ENCODE assay signal across 12 mouse cellular contexts in the genomic region with DNA sequence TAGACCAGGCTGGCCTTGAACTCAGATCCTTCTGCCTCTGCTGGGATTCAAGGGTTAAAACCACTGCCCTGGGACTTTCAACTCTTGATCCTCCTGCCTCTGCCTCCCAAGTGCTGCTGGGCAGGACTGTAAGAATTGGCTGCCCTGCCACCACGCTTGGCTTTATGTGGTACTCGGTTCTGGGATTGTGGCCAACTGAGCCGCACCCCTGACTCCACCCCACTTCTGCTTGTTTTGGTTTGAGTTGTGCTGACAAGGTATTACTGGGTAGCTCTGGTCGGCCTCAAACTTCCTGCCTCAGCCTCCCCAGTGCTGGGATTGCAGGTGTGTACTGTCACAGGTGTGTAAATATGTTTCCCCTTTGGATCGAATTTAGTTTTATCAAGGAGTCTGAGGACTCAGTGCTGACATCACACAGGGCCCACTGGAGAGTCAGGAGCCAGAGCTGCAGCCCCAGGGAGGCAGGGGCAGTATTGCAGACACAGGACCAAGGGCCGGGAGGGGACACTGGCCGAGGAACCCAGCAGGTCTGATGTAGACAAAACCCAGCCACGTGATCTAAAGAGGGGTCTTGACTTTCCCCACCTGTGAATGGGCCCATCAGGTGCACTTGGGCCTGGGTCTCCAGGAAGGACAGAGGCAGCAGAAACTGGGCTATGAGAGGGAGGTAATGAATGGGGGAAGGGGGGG. TPM values are rescaled to one million over a fixed set of nuclear protein-coding genes. Genes with fewer than 3 reads are reported as not detected.
DNase-seq lines count a peak whose midpoint lies in the region; ATAC-seq lines count a peak whose summit lies in the region.
"Had no signal": no experiment of that assay in that cellular context is flagged by ENCODE, and none has a peak within 500 bp of the region (broad histone marks: within the 10 kb centered on the region; RNA-seq: fewer than 3 reads in every experiment).

No protein-coding gene starts in this region.

- no peak for ATAC-seq in kidney, embryonic 16.5 days (ENCODE audit: low FRiP score, low TSS enrichment)
- 0 out of 2 replicates have a peak, but pooled peaks have one; percentile 42 for ATAC-seq in common myeloid progenitor, adult 5-6 weeks (replicated peaks; ENCODE audit: low read depth, poor library complexity, severe bottlenecking)

- H3K9me3 ChIP-seq in kidney, embryonic 16.5 days (ENCODE audit: low read length), result no peaks in the 10 kb centered on the region

- no peak overlapping the region for H3K27ac ChIP-seq in kidney, embryonic 16.5 days (ENCODE audit: low read length)

- 59% methylated on average over 8 of the region's 8 CpGs for WGBS in kidney, embryonic 16.5 days

- peaks cover 12% of the 10 kb centered on the region for H3K4me1 ChIP-seq in kidney, embryonic 16.5 days (ENCODE audit: insufficient read depth, low read length)

- H3K4me2 ChIP-seq in kidney, embryonic 16.5 days (replicated peaks; ENCODE audit: low read depth, low read length), result no peak overlapping the region

- peak; percentile 45 for DNase-seq in adrenal gland, postnatal 10 days
- no peak for DNase-seq in adrenal gland, postnatal 4 days (ENCODE audit: low spot score in 2 of 2)
- DNase-seq in kidney, adult 11 months, result peak; percentile 15
- peak; percentile 73 for DNase-seq in 3T3-L1 (ENCODE audit: low read depth, low spot score)
- no peak for DNase-seq in ovary, postnatal 10 days (ENCODE audit: low spot score)
- no peak for DNase-seq in gastrocnemius, adult 18-20 months (ENCODE audit: low spot score)
- DNase-seq: thymus, adult 18-20 months had no signal

- H3K27me3 ChIP-seq in kidney, embryonic 16.5 days (ENCODE audit: insufficient read depth, low read length), result no peaks in the 10 kb centered on the region

- H3K4me3 ChIP-seq in kidney, embryonic 16.5 days (ENCODE audit: low read length), result no peak overlapping the region
- H3K4me3 ChIP-seq: hindbrain, embryonic 10.5 days had no signal

- H3K36me3 ChIP-seq in kidney, embryonic 16.5 days (ENCODE audit: insufficient read depth, low read length), result no peaks in the 10 kb centered on the region
- H3K36me3 ChIP-seq: hindbrain, embryonic 10.5 days had no signal

- no peak overlapping the region for H3K9ac ChIP-seq in kidney, embryonic 16.5 days (replicated peaks; ENCODE audit: low read length)

RNA-seq across cellular contexts. Expression of a gene that starts 30.9 kb away (rescaled TPM):
- 1 to 10 TPM in 1 of 2 experiments, under 1 TPM in 1; 0.27 to 1.1 TPM for total RNA-seq in adrenal gland, postnatal 10 days (2021)
- total RNA-seq in adrenal gland, postnatal 4 days (2021), result 1 to 10 TPM; 1.2 to 1.3 TPM
- not detected in 2 replicates for polyA plus RNA-seq in kidney, embryonic 16.5 days (2015; fragmentation: Nextera tagmentation; extraction: Ambion mirVana)
- total RNA-seq in common myeloid progenitor, adult 5-6 weeks (2017), result not detected in 2 replicates
- under 1 TPM; 0.21 TPM for total RNA-seq in gastrocnemius, adult 18-20 months (2021)
- polyA plus RNA-seq: C2C12; liver, embryonic 16.5 days had no signal

RNA-seq across cellular contexts. Expression of a gene that starts 53.9 kb away (rescaled TPM):
- total RNA-seq in adrenal gland, postnatal 10 days (2021), result 10 to 100 TPM; 33.0 to 37.6 TPM
- 10 to 100 TPM; 35.7 to 41.1 TPM for total RNA-seq in adrenal gland, postnatal 4 days (2021)
- 48.5 and 50.8 TPM in 2 replicates for polyA plus RNA-seq in kidney, embryonic 16.5 days (2015; fragmentation: Nextera tagmentation; extraction: Ambion mirVana)
- total RNA-seq in common myeloid progenitor, adult 5-6 weeks (2017), result 19.2 and 24.3 TPM in 2 replicates
- total RNA-seq in gastrocnemius, adult 18-20 months (2021), result 10 to 100 TPM; 10.8 to 15.3 TPM

Comparison
In these comparisons a context has a peak if more than half of its experiments do, and no peak if none do; other contexts are left out.
1. DNase-seq: peak in adrenal gland, postnatal 10 days (single experiment), kidney, adult 11 months (single experiment) and 3T3-L1 (single experiment); none in adrenal gland, postnatal 4 days (0 of 2), ovary, postnatal 10 days (single experiment) and gastrocnemius, adult 18-20 months (single experiment).